Mouse (Mus musculus) heart, embryonic 14.5 days (tissue): Measurements from ENCODE around the gene Disp3. TPM values are rescaled to one million over a fixed set of nuclear protein-coding genes. Genes with fewer than 3 reads are reported as not detected.

Source experiments
- ATAC-seq: fragments of 200-750 bp; cut with Nextera tagmentation; 2 replicates; pipeline ENCODE4 v1.8.0; 2017; ENCODE audit warnings: low read depth, moderate TSS enrichment; ENCODE audit not compliant: insufficient number of reproducible peaks, insufficient read depth, low FRiP score
- H3K27ac ChIP-seq, 2 experiments: fragments of 200-500 bp in 1 of 2; fragments of 300-500 bp in 1 of 2; sonication (generic) in 1 of 2; replicated peaks in 1 of 2; 2 replicates each; pipeline ENCODE4 v1.5.1; 2012 to 2014; ENCODE audit warnings: low read depth in 2 of 2, low read length in 2 of 2, control low read depth in 1 of 2, mild to moderate bottlenecking in 1 of 2, mixed read lengths in 1 of 2; ENCODE audit not compliant: control insufficient read depth in 1 of 2, insufficient read depth in 1 of 2
- H3K27me3 ChIP-seq: fragments of 300-500 bp; sonication (generic); 2 replicates; pipeline ENCODE4 v1.6.1; 2014; ENCODE audit warnings: mild to moderate bottlenecking, low read length, control low read depth; ENCODE audit not compliant: control insufficient read depth, insufficient read depth
- H3K36me3 ChIP-seq: fragments of 300-500 bp; sonication (generic); 2 replicates; pipeline ENCODE4 v1.6.1; 2014; ENCODE audit warnings: mild to moderate bottlenecking, control low read depth, low read length, mixed read lengths; ENCODE audit not compliant: control insufficient read depth, insufficient read depth
- H3K4me1 ChIP-seq, 2 experiments: fragments of 200-500 bp in 1 of 2; fragments of 300-500 bp in 1 of 2; sonication (generic) in 1 of 2; 2 replicates each; pipeline ENCODE4 v1.6.1; 2012 to 2014; ENCODE audit warnings: low read length in 2 of 2, control low read depth in 1 of 2, mixed read lengths in 1 of 2; ENCODE audit not compliant: control insufficient read depth in 2 of 2, insufficient read depth in 2 of 2
- H3K4me2 ChIP-seq: fragments of 300-500 bp; sonication (generic); 2 replicates; pipeline ENCODE4 v1.6.1; 2014; ENCODE audit warnings: mild to moderate bottlenecking, low read length
- H3K4me3 ChIP-seq, 2 experiments: fragments of 200-500 bp in 1 of 2; fragments of 300-500 bp in 1 of 2; sonication (generic) in 1 of 2; 2 replicates each; pipeline ENCODE4 v1.5.1; 2012 to 2014; ENCODE audit warnings: low read length in 2 of 2, mild to moderate bottlenecking in 2 of 2, control low read depth in 1 of 2, low read depth in 1 of 2, moderate library complexity in 1 of 2; ENCODE audit not compliant: control insufficient read depth in 1 of 2, insufficient read depth in 1 of 2
- H3K9ac ChIP-seq: fragments of 300-500 bp; sonication (generic); 2 replicates; pipeline ENCODE4 v1.6.1; 2014; ENCODE audit warnings: mild to moderate bottlenecking, low read length
- H3K9me3 ChIP-seq: fragments of 300-500 bp; sonication (generic); 2 replicates; pipeline ENCODE4 v1.6.1; 2016; ENCODE audit warnings: low read length, control low read depth; ENCODE audit not compliant: control insufficient read depth
- WGBS: fragments of 180-500 bp; shearing (Covaris S2); extraction: QIAGEN DNeasy Blood & Tissue Kit; methylation state at CpG from one replicate; pipeline ENCODE4 v1.1.7; 2014; 5-methylcytosine and 5-hydroxymethylcytosine counted together
- polyA plus RNA-seq: library from polyadenylated mRNA; unstranded; fragments of >200 nt; fragmentation: Nextera tagmentation; extraction: Ambion mirVana; gene quantifications from 2 replicates; pipeline ENCODE4 v1.2.1, GENCODE M21; 2014

Gene Disp3
- polyA plus RNA-seq: 0.04 TPM in 1 of 2 replicates, not detected in the other

GRCm38 (mm10) chr4:148287476-148288054 lies at the start of gene Disp3:
Disp3 (minus strand) TSS chr4:148287965.
- Histone ChIP-seq H3K9ac (no peak within 1 kb of the TSS), H3K4me3 (peak within 1 kb of the TSS; percentile 26 to 36), H3K4me2 (peak within 1 kb of the TSS; percentile 58), H3K9me3 (no peaks in the 10 kb centered on the region), H3K36me3 (no peaks in the 10 kb centered on the region), H3K27ac (no peak within 1 kb of the TSS), H3K27me3 (peaks cover 54% of the 10 kb centered on the region), H3K4me1 (peaks cover 0 to 5% of the 10 kb centered on the region in 2 experiments; a peak in 2 of 4 replicates)
- 1% methylated on average over 41 of the region's 54 CpGs for WGBS
- ATAC-seq: no peak

- H3K27ac ChIP-seq: no peak overlapping the region
- no peak overlapping the region for H3K9ac ChIP-seq
- no peaks in the 10 kb centered on the region for H3K4me1 ChIP-seq
- no peak overlapping the region for H3K4me3 ChIP-seq
- H3K9me3 ChIP-seq: no peaks in the 10 kb centered on the region
- ATAC-seq: no peak
- H3K4me2 ChIP-seq: no peak overlapping the region
- 90% methylated on average over 2 of the region's 2 CpGs for WGBS
- H3K36me3 ChIP-seq: no peaks in the 10 kb centered on the region
- no peaks in the 10 kb centered on the region for H3K27me3 ChIP-seq
Observed at GRCm38 (mm10) chr4:148330269-148330668, 42.5 kb upstream of the Disp3 start.

GRCm38 (mm10) chr4:148329431-148329830 lies 41.7 kb upstream of the Disp3 start:
- H3K36me3 ChIP-seq: no peaks in the 10 kb centered on the region
- H3K4me3 ChIP-seq: no peak overlapping the region
- H3K27me3 ChIP-seq: no peaks in the 10 kb centered on the region; the same call in 1 of the 2 replicates
- no peak overlapping the region for H3K27ac ChIP-seq
- no peak overlapping the region for H3K4me2 ChIP-seq
- WGBS: 50% methylated on average over 11 of the region's 11 CpGs
- no peak overlapping the region for H3K9ac ChIP-seq
- H3K9me3 ChIP-seq: no peaks in the 10 kb centered on the region
- H3K4me1 ChIP-seq: no peaks in the 10 kb centered on the region
- no peak for ATAC-seq

- Histone ChIP-seq H3K27ac (no peak overlapping the region), H3K4me3 (no peak overlapping the region), H3K27me3 (peaks cover 4% of the 10 kb centered on the region), H3K9me3 (no peaks in the 10 kb centered on the region), H3K4me1 (no peaks in the 10 kb centered on the region), H3K36me3 (no peaks in the 10 kb centered on the region), H3K4me2 (no peak overlapping the region), H3K9ac (no peak overlapping the region)
- WGBS: 74% methylated on average over 1 of the region's 1 CpGs
- ATAC-seq: no peak
Observed at GRCm38 (mm10) chr4:148328237-148328636, 40.5 kb upstream of the Disp3 start.

- H3K9me3 ChIP-seq: no peaks in the 10 kb centered on the region
- no peaks in the 10 kb centered on the region for H3K36me3 ChIP-seq
- no peak overlapping the region for H3K4me2 ChIP-seq
- no peak overlapping the region for H3K27ac ChIP-seq
- ATAC-seq: no peak
- H3K4me1 ChIP-seq: no peaks in the 10 kb centered on the region
- WGBS: 17% methylated on average over 19 of the region's 19 CpGs
- H3K4me3 ChIP-seq: no peak overlapping the region
- H3K9ac ChIP-seq: no peak overlapping the region
- H3K27me3 ChIP-seq: peaks cover 4% of the 10 kb centered on the region
Observed at GRCm38 (mm10) chr4:148327266-148327997, 39.7 kb upstream of the Disp3 start.

GRCm38 (mm10) chr4:148326791-148327190 lies 39.0 kb upstream of the Disp3 start:
- H3K36me3 ChIP-seq: no peaks in the 10 kb centered on the region
- no peak for ATAC-seq
- H3K9ac ChIP-seq: no peak overlapping the region
- H3K4me1 ChIP-seq: no peaks in the 10 kb centered on the region
- H3K9me3 ChIP-seq: no peaks in the 10 kb centered on the region
- 56% methylated on average over 8 of the region's 8 CpGs for WGBS
- H3K4me3 ChIP-seq: no peak overlapping the region
- H3K27me3 ChIP-seq: peaks cover 4% of the 10 kb centered on the region
- H3K4me2 ChIP-seq: no peak overlapping the region
- no peak overlapping the region for H3K27ac ChIP-seq

- Histone ChIP-seq H3K9me3 (no peaks in the 10 kb centered on the region), H3K9ac (no peak overlapping the region), H3K4me1 (no peaks in the 10 kb centered on the region), H3K27me3 (peaks cover 6% of the 10 kb centered on the region), H3K36me3 (no peaks in the 10 kb centered on the region), H3K4me3 (no peak overlapping the region), H3K27ac (no peak overlapping the region), H3K4me2 (no peak overlapping the region)
- 87% methylated on average over 3 of the region's 3 CpGs for WGBS
- ATAC-seq: no peak
Observed at GRCm38 (mm10) chr4:148325951-148326350, 38.2 kb upstream of the Disp3 start.
